Mouse (Mus musculus) intestine, embryonic 14.5 days (tissue): Measurements from ENCODE around the gene Pdzd8. TPM values are rescaled to one million over a fixed set of nuclear protein-coding genes. Genes with fewer than 3 reads are reported as not detected.

Experiments
- ATAC-seq: fragments of 200-750 bp; cut with Nextera tagmentation; replicated peaks from 2 replicates; pipeline ENCODE4 v1.8.0; 2017; ENCODE audit warnings: low read depth, moderate number of reproducible peaks, moderate TSS enrichment, moderate library complexity; ENCODE audit not compliant: low FRiP score, low TSS enrichment
- DNase-seq: peaks from one replicate; pipeline ENCODE4 v3.0.0-alpha.2; 2018; ENCODE audit warnings: low spot score
- H3K27ac ChIP-seq: fragments of 300-500 bp; sonication (generic); 2 replicates; pipeline ENCODE4 v1.5.1; 2014; ENCODE audit warnings: low read depth, mild to moderate bottlenecking, control low read depth
- H3K27me3 ChIP-seq: fragments of 300-500 bp; sonication (generic); replicated peaks from 2 replicates; pipeline ENCODE4 v1.6.1; 2014; ENCODE audit warnings: low read length, control low read depth; ENCODE audit not compliant: control insufficient read depth, insufficient read depth
- H3K36me3 ChIP-seq: fragments of 300-500 bp; sonication (generic); 2 replicates; pipeline ENCODE4 v1.6.1; 2014; ENCODE audit warnings: low read length, control low read depth; ENCODE audit not compliant: control insufficient read depth, insufficient read depth
- H3K4me1 ChIP-seq: fragments of 300-500 bp; sonication (generic); replicated peaks from 2 replicates; pipeline ENCODE4 v1.6.1; 2014; ENCODE audit warnings: low read length, control low read depth, mixed read lengths; ENCODE audit not compliant: control insufficient read depth, insufficient read depth
- H3K4me2 ChIP-seq: fragments of 300-500 bp; sonication (generic); 2 replicates; pipeline ENCODE4 v1.6.1; 2014; ENCODE audit warnings: low read length
- H3K4me3 ChIP-seq: fragments of 300-500 bp; sonication (generic); 2 replicates; pipeline ENCODE4 v1.5.1; 2014; ENCODE audit warnings: low read depth, low read length, control low read depth, mixed read lengths
- H3K9ac ChIP-seq: fragments of 300-500 bp; sonication (generic); 2 replicates; pipeline ENCODE4 v1.6.1; 2014; ENCODE audit warnings: mild to moderate bottlenecking, low read length
- H3K9me3 ChIP-seq: fragments of 300-500 bp; sonication (generic); 2 replicates; pipeline ENCODE4 v1.6.1; 2016; ENCODE audit warnings: low read length, control low read depth; ENCODE audit not compliant: control insufficient read depth
- WGBS: fragments of 180-500 bp; shearing (Covaris S2); extraction: QIAGEN DNeasy Blood & Tissue Kit; methylation state at CpG from one replicate; pipeline ENCODE4 v1.1.7; 2014; 5-methylcytosine and 5-hydroxymethylcytosine counted together
- polyA plus RNA-seq: library from polyadenylated mRNA; unstranded; fragments of >200 nt; fragmentation: Nextera tagmentation; extraction: Ambion mirVana; gene quantifications from 2 replicates; pipeline ENCODE4 v1.2.1, GENCODE M21; 2014

Gene Pdzd8
- polyA plus RNA-seq, 1 experiment from 2014 or later, result 16.6 TPM

DNA sequence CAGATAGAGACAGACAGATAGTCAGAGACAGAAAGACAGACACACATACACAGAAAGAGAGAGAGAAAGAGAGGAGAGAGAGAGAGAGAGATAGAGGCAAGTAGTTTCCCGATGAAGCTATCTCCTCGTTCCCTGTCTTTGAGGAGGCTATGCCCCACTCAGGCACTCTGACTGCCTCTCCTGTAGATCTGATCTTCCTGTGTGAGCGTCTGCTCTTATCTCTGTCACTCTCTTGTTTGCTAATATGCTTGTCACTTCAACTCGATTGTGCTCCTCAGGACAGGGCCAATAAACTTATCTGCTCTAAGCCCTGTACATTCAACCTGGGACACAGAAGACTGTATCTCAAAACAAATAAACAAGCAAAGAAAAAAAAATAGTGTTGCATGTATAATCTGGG, 13.6 kb upstream of the Pdzd8 start:
- H3K4me1 ChIP-seq, result no peaks in the 10 kb centered on the region
- DNase-seq (no peak), ATAC-seq (no peak)
- H3K27me3 ChIP-seq, result no peaks in the 10 kb centered on the region
- no peak overlapping the region for H3K4me2 ChIP-seq
- no peak overlapping the region for H3K9ac ChIP-seq
- H3K9me3 ChIP-seq, result no peaks in the 10 kb centered on the region
- H3K4me3 ChIP-seq, result no peak overlapping the region
- 51% methylated on average over 4 of the region's 4 CpGs for WGBS
- no peaks in the 10 kb centered on the region for H3K36me3 ChIP-seq
- no peak overlapping the region for H3K27ac ChIP-seq

DNA sequence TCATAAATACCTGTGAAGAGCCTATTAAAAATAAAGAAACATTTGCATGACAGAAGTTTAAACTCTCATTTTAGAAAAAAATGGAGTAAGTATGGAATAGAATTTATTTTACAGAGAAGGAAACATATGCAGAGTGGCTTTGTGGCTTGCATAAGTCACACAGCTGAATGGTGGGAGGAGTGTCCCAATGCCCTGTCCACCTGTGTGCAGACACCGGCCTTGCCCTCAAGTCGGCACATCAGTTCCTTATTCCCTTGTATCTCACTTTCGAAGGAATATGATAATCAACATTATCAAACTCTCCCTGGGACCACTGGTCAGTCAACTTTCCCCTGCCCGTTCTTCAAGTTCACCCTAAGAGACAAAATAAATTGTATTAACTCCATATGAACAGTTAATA, 12.3 kb upstream of the Pdzd8 start:
- Histone ChIP-seq H3K27ac (no peak overlapping the region), H3K9me3 (no peaks in the 10 kb centered on the region), H3K9ac (no peak overlapping the region), H3K4me1 (no peaks in the 10 kb centered on the region), H3K27me3 (no peaks in the 10 kb centered on the region), H3K4me3 (no peak overlapping the region), H3K36me3 (no peaks in the 10 kb centered on the region), H3K4me2 (no peak overlapping the region)
- WGBS, result 86% methylated on average over 4 of the region's 4 CpGs
- DNase-seq (no peak), ATAC-seq (no peak)

DNA sequence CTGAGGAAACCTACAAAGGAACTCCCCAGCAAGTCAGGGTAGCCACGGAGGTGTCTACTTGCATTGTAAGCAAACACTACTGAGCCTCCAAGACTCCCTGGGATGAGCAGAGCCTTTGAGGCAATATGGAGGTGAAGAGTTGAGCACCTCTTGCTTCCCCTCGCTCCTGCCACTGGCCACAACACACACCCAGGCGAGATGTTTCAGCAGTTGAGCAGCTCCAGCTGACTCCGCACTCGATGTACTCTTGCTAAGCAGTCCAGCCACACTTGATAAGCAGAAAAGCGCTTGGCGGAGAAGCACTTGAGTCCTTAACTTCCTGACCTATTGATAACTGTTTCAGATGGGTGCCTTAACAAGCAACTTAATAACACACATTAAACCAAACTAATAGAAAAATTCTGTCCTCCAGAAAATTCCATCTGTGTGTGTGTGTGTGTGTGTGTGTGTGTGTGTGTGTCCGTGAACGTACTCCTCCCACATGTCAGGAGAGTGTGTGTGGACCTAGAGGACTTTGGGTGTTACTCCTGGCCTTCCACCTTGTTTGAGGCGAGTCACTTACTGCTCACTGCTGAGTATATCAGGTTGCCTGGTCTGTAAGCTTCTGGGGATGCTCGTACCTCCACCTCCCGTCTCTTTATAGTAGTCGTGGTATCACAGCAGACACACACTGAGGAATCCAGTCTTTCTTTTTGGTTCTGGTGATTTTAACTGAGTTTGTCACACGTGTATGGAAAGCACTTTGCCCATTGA, 11.4 kb upstream of the Pdzd8 start:
- WGBS, result 67% methylated on average over 14 of the region's 14 CpGs
- H3K4me1 ChIP-seq, result no peaks in the 10 kb centered on the region
- H3K4me2 ChIP-seq, result no peak overlapping the region
- H3K4me3 ChIP-seq, result no peak overlapping the region
- ATAC-seq (no peak), DNase-seq (no peak)
- H3K27me3 ChIP-seq, result no peaks in the 10 kb centered on the region
- H3K9me3 ChIP-seq, result no peaks in the 10 kb centered on the region
- H3K9ac ChIP-seq, result no peak overlapping the region
- no peak overlapping the region for H3K27ac ChIP-seq
- no peaks in the 10 kb centered on the region for H3K36me3 ChIP-seq

DNA sequence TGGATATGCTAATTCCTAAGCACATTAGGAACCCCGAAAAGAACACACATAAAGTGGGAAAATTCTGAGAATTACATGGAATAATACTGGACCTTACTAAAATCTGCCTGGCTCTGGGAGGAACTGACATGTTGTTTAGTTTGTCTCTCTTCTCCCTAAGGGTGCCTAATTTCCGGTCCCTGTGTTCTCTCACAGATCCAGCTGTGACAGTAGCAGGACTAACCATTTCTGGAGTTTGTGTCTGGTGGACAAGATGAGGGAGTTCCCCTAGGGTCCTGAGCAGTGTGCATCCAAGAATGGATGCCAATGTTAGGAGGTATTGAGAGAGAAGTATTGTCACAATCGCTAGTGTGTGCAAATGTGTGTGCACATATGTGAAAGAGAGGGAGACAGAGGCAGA, 10.8 kb upstream of the Pdzd8 start:
- H3K9me3 ChIP-seq, result no peaks in the 10 kb centered on the region
- 69% methylated on average over 3 of the region's 3 CpGs for WGBS
- no peaks in the 10 kb centered on the region for H3K4me1 ChIP-seq
- ATAC-seq (no peak), DNase-seq (no peak)
- no peak overlapping the region for H3K4me3 ChIP-seq
- H3K27me3 ChIP-seq, result no peaks in the 10 kb centered on the region
- no peak overlapping the region for H3K27ac ChIP-seq
- no peak overlapping the region for H3K9ac ChIP-seq
- H3K4me2 ChIP-seq, result no peak overlapping the region
- H3K36me3 ChIP-seq, result no peaks in the 10 kb centered on the region

DNA sequence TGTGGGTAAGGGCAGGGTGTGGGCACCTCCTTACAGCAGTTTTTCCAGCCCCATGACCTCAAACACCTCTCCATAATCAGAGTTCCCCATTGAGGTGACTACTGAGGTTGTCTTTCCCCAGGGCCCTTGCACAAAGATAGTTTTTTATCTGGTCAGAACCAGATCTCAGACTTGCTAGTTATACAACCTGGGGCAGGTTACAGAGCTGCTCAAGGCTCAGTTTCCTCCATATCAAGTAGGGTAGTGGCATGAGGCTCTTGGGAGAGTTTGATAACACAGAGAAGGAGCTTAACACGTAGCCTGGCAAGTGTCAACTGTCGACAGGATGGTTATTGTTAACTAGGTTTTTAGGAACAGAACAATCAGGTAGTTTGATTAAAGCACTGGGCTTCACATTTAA, 9.3 kb upstream of the Pdzd8 start:
- no peak overlapping the region for H3K4me3 ChIP-seq
- no peak overlapping the region for H3K4me2 ChIP-seq
- DNase-seq (no peak), ATAC-seq (no peak)
- no peaks in the 10 kb centered on the region; the same call in 1 of the 2 replicates for H3K4me1 ChIP-seq
- no peak overlapping the region for H3K9ac ChIP-seq
- no peaks in the 10 kb centered on the region for H3K36me3 ChIP-seq
- no peaks in the 10 kb centered on the region for H3K27me3 ChIP-seq
- 47% methylated on average over 2 of the region's 2 CpGs for WGBS
- no peaks in the 10 kb centered on the region for H3K9me3 ChIP-seq
- H3K27ac ChIP-seq, result no peak overlapping the region

DNA sequence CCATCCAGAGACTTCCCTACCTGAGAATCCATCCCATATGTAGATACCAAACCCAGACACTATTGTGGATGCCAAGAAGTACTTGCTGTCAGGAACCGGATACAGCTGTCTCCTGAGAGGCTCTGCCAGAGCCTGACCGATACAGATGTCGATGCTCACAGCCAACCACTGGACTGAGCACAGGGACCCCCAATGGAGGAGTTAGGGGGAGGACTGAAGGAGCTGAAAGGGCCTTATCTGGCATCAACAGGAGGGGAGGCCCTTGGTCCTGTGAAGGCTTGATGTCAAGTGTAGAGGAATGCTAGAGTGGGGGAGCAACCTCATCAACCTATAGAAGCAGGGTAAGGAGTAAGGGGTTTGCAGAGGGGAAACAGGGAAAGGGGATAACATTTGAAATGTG, 7.2 kb upstream of the Pdzd8 start:
- no peak overlapping the region for H3K4me3 ChIP-seq
- no peaks in the 10 kb centered on the region for H3K36me3 ChIP-seq
- WGBS, result 86% methylated on average over 3 of the region's 3 CpGs
- no peaks in the 10 kb centered on the region; the same call in 1 of the 2 replicates for H3K4me1 ChIP-seq
- H3K9me3 ChIP-seq, result no peaks in the 10 kb centered on the region
- ATAC-seq, result no peak
- H3K27me3 ChIP-seq, result no peaks in the 10 kb centered on the region
- no peak overlapping the region for H3K27ac ChIP-seq
- H3K9ac ChIP-seq, result no peak overlapping the region
- DNase-seq, result no peak
- H3K4me2 ChIP-seq, result no peak overlapping the region

- WGBS, result 29% methylated on average over 15 of the region's 15 CpGs
Measured at GRCm38 (mm10) chr19:59351151-59351889, 5.7 kb upstream of the Pdzd8 start.

GRCm38 (mm10) chr19:59350273-59350903, 4.8 kb upstream of the Pdzd8 start:
- Histone ChIP-seq H3K4me1 (peaks cover 4% of the 10 kb centered on the region; the same call in 1 of the 2 replicates), H3K36me3 (no peaks in the 10 kb centered on the region), H3K27me3 (no peaks in the 10 kb centered on the region), H3K4me3 (no peak overlapping the region), H3K9me3 (no peaks in the 10 kb centered on the region), H3K27ac (no peak overlapping the region), H3K4me2 (no peak overlapping the region), H3K9ac (no peak overlapping the region)
- ATAC-seq, result no peak
- 81% methylated on average over 7 of the region's 7 CpGs for WGBS
- no peak for DNase-seq

More at GRCm38 (mm10) chr19:59351151-59351889, 5.7 kb upstream of the Pdzd8 start:
- H3K4me1 ChIP-seq, result peaks cover 3% of the 10 kb centered on the region; the same call in 1 of the 2 replicates
- H3K27ac ChIP-seq, result no peak overlapping the region
- H3K9ac ChIP-seq, result no peak overlapping the region
- DNase-seq, result no peak
- no peaks in the 10 kb centered on the region for H3K27me3 ChIP-seq
- H3K4me3 ChIP-seq, result no peak overlapping the region
- no peaks in the 10 kb centered on the region for H3K36me3 ChIP-seq
- peak overlapping the region; percentile 7; the same call in 1 of the 2 replicates for H3K4me2 ChIP-seq
- no peaks in the 10 kb centered on the region for H3K9me3 ChIP-seq
- ATAC-seq, result peak; percentile 32; the same call in 1 of the 2 replicates
